Mouse (Mus musculus): ENCODE measurements at regions not wholly inside any gene's neighbourhood (a gene's known extent, or its start where the extent isn't known, plus 50 kb on each side); places are given as distances from the start of the nearest gene placed in this dataset.

- no peak for DNase-seq
Measured at GRCm38 (mm10) chr12:94755754-94756153, 936.3 kb upstream of the Flrt2 start.

- no peak for DNase-seq
Measured at GRCm38 (mm10) chr12:94795913-94796615, 896.0 kb upstream of the Flrt2 start.

DNA sequence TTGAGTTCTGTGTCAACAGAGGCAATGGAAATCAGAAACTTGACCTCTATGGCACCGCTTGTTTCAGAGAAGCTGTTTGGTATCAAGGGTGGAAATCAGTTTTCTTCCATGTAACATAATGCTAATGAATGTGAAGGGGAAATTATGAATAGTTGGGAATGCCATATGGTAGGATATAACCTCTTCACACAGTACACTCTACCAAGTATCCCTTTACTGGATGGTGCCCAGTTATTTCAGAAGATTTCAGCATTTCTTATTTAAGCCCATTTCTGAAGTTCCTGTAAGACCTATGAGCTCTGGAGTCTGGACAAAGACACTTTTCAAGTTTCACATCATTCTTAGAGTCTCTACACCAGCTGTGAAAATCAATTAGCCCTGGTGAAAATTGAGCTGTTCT is 887.3 kb upstream of the Flrt2 start:
- no peak for DNase-seq

GRCm38 (mm10) chr12:94831400-94831799 is 860.6 kb upstream of the Flrt2 start:
- DNase-seq = no peak

- no peak for DNase-seq
Measured at GRCm38 (mm10) chr12:94862720-94863119, 829.3 kb upstream of the Flrt2 start.

GRCm38 (mm10) chr12:94910816-94911215 is 781.2 kb upstream of the Flrt2 start:
- DNase-seq = no peak

DNA sequence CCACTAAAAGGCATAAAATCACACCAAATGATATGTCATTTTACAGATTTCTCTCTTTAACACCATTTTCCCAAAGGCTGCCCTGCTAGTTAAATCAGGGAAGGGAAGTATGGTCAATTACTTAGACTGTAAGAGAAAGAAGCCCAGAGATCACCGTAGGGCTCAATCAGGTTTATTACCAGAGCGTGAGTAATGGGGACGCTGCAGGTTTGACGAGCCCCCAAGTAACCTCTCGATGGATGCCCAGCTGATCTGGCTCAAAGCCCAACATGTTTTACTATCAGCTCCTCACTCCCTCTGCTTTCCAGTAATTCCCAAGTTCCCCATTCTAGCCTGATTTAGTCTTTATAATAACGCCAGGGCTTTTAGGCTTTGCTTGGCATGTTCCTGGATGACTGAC is 749.0 kb upstream of the Flrt2 start:
- DNase-seq = no peak

All from kidney, postnatal 25 days (tissue).